ENCODE assay signal across 8 mouse cellular contexts in the genomic region with DNA sequence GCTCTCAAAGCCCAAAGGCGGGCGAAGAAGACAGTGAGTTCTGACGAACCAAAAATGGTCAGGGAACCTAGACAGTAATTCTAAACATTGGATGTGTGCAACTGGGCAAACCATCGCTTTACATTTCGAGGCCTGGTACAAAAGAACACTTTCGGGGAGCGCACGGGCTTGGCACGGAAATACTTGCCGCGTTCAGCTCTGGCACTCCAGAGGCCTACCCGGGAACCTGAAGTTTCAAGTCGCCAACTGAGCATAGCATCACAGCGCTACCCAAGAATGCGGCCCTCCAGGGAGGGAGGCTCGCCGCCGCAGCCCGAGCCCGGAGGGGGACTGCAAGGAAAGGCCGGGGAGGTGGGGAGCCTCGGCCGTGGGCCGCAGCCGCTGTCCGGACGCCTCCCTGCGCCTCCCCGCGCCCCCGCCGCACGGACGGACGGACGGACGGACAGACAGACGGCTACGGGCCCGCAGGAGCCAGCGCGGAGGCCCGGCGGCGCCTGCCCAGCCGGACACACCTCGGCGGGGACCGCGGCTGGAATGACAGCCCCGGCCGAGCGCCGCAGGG. TPM values are rescaled to one million over a fixed set of nuclear protein-coding genes. Genes with fewer than 3 reads are reported as not detected.
A peak's percentile ranks its signal among the peaks of the same experiment; 100 is the strongest.
DNase-seq lines count a peak whose midpoint lies in the region; ATAC-seq and TF ChIP-seq lines count a peak whose summit lies in the region.

No protein-coding gene starts in this region.

- no peak for TF ChIP-seq CTCF in C2C12 (IDR thresholded peaks at IDR 0.05; ENCODE audit: control insufficient read depth, insufficient read depth, insufficient read length)
- no peak for TF ChIP-seq CTCF in kidney, adult 2 months (conservative IDR thresholded peaks at IDR 0.05; ENCODE audit: insufficient read depth, insufficient read length, low read depth, low read length)

- peak overlapping the region; percentile 64 for H3ac ChIP-seq in C2C12 (ENCODE audit: control insufficient read depth, insufficient read length, low read depth)

- peaks cover 51% of the 10 kb centered on the region for H3K79me2 ChIP-seq in C2C12 (ENCODE audit: control insufficient read depth, insufficient read depth)

- no peaks in the 10 kb centered on the region for H3K27me3 ChIP-seq in C2C12 (ENCODE audit: control insufficient read depth, insufficient read depth, insufficient read length)
- no peaks in the 10 kb centered on the region for H3K27me3 ChIP-seq in embryonic facial prominence, embryonic 12.5 days
- no peaks in the 10 kb centered on the region for H3K27me3 ChIP-seq in kidney, adult 2 months (replicated peaks; ENCODE audit: control insufficient read depth, insufficient read depth, low read length)
- no peaks in the 10 kb centered on the region for H3K27me3 ChIP-seq in midbrain, embryonic 16.5 days (ENCODE audit: control insufficient read depth, insufficient read depth, low read depth, low read length)

- peak overlapping the region; percentile 84 for H3K27ac ChIP-seq in embryonic facial prominence, embryonic 12.5 days
- H3K27ac ChIP-seq in kidney, adult 2 months (ENCODE audit: insufficient read depth, low read depth, low read length), result peak overlapping the region; percentile 95
- H3K27ac ChIP-seq in midbrain, embryonic 16.5 days (ENCODE audit: low read length), result peak overlapping the region; percentile 90

- no peaks in the 10 kb centered on the region for H3K9me3 ChIP-seq in embryonic facial prominence, embryonic 12.5 days
- H3K9me3 ChIP-seq in midbrain, embryonic 16.5 days (replicated peaks; ENCODE audit: control insufficient read depth, low read length, poor library complexity, severe bottlenecking), result no peaks in the 10 kb centered on the region

- H3K4me2 ChIP-seq in embryonic facial prominence, embryonic 12.5 days (replicated peaks), result peak overlapping the region; percentile 71
- peak overlapping the region; percentile 77 for H3K4me2 ChIP-seq in midbrain, embryonic 16.5 days (ENCODE audit: low read length)

- peaks cover 21% of the 10 kb centered on the region for H3K36me3 ChIP-seq in C2C12 (ENCODE audit: control insufficient read depth, insufficient read depth)
- H3K36me3 ChIP-seq in embryonic facial prominence, embryonic 12.5 days, result peaks cover 21% of the 10 kb centered on the region
- no peaks in the 10 kb centered on the region; the same call in none of the 2 replicates for H3K36me3 ChIP-seq in kidney, adult 2 months (ENCODE audit: control insufficient read depth, insufficient read depth, low read length)
- H3K36me3 ChIP-seq in midbrain, embryonic 16.5 days (ENCODE audit: control insufficient read depth, insufficient read depth, low read length), result peaks cover 12% of the 10 kb centered on the region

- peak overlapping the region; percentile 94 for H3K4me3 ChIP-seq in C2C12 (ENCODE audit: insufficient read depth, poor library complexity, severe bottlenecking)
- H3K4me3 ChIP-seq in embryonic facial prominence, embryonic 12.5 days, result peak overlapping the region; percentile 98
- peak overlapping the region; percentile 100 for H3K4me3 ChIP-seq in kidney, adult 2 months (ENCODE audit: insufficient read depth, low read depth, low read length)
- H3K4me3 ChIP-seq in midbrain, embryonic 16.5 days (ENCODE audit: low read depth, low read length), result peak overlapping the region; percentile 96

- peaks cover 14% of the 10 kb centered on the region for H3K4me1 ChIP-seq in embryonic facial prominence, embryonic 12.5 days
- H3K4me1 ChIP-seq in kidney, adult 2 months (ENCODE audit: control insufficient read depth, insufficient read depth, low read length), result peaks cover 2% of the 10 kb centered on the region; the same call in 1 of the 2 replicates
- peaks cover 8% of the 10 kb centered on the region for H3K4me1 ChIP-seq in midbrain, embryonic 16.5 days (ENCODE audit: control insufficient read depth, insufficient read depth, low read length)

- peak; percentile 49 for DNase-seq in adrenal gland, postnatal 25 days
- DNase-seq in heart, adult 8-10 months (ENCODE audit: low spot score), result peak; percentile 19
- DNase-seq in kidney, adult 2 months, result peak; percentile 60
- DNase-seq in liver, result peak; percentile 56
- peak; percentile 53 to 80 for DNase-seq in spleen, postnatal 4 days (ENCODE audit: low spot score in 2 of 2)

- under 1% methylated on average over 43 of the region's 54 CpGs for WGBS in embryonic facial prominence, embryonic 12.5 days
- 1% methylated on average over 54 of the region's 54 CpGs for WGBS in kidney, adult 2 months
- WGBS in midbrain, embryonic 16.5 days, result under 1% methylated on average over 54 of the region's 54 CpGs

- no peak for TF ChIP-seq POLR2A in kidney, adult 2 months (IDR thresholded peaks at IDR 0.05; ENCODE audit: low read depth, low read length)

- peaks cover 23% of the 10 kb centered on the region for H3K79me3 ChIP-seq in C2C12 (ENCODE audit: low read depth)

- peak; percentile 65; the same call in 1 of the 2 replicates for ATAC-seq in embryonic facial prominence, embryonic 12.5 days (ENCODE audit: insufficient number of reproducible peaks, insufficient read depth, low FRiP score, low TSS enrichment)
- peak; percentile 84 for ATAC-seq in midbrain, embryonic 16.5 days

- H3K9ac ChIP-seq in embryonic facial prominence, embryonic 12.5 days, result peak overlapping the region; percentile 91
- H3K9ac ChIP-seq in midbrain, embryonic 16.5 days (ENCODE audit: low read depth, low read length), result peak overlapping the region; percentile 90

TF ChIP-seq in C2C12, 6 proteins besides CTCF, POLR2A, EP300 and RAD21:
- TF ChIP-seq MYOG (IDR thresholded peaks at IDR 0.05; ENCODE audit: control insufficient read depth, extremely low read depth, insufficient read length) (no peak), FOSL1 (IDR thresholded peaks at IDR 0.05; ENCODE audit: insufficient read depth, low read length, poor library complexity, severe bottlenecking) (no peak), MYOD1 (IDR thresholded peaks at IDR 0.05; ENCODE audit: control insufficient read depth, insufficient read length, low read depth) (no peak), CEBPB (IDR thresholded peaks at IDR 0.05; ENCODE audit: low read depth) (no peak), USF1 (IDR thresholded peaks at IDR 0.05; ENCODE audit: low read depth) (no peak)

RNA-seq across cellular contexts. Expression of a gene that starts 0.6 kb away (rescaled TPM):
- 4.6 TPM for polyA plus RNA-seq in C2C12 (2012; fragmentation: generic; extraction: Trizol)
- 41.1 and 44.8 TPM in 2 replicates for total RNA-seq in adrenal gland, postnatal 25 days (2021)
- 6.2 and 6.7 TPM in 2 replicates for polyA plus RNA-seq in embryonic facial prominence, embryonic 12.5 days (2016; fragmentation: Nextera tagmentation; extraction: Ambion mirVana)
- total RNA-seq in heart, adult 8-10 months (2022), result 10 to 100 TPM; 15.4 to 19.3 (median 17.6) TPM
- polyA plus RNA-seq in kidney, adult 2 months (2012; rRNA removed), result 23.9 and 27.7 TPM in 2 replicates
- polyA plus RNA-seq in midbrain, embryonic 16.5 days (2015; fragmentation: Nextera tagmentation; extraction: Ambion mirVana), result 7.8 and 7.9 TPM in 2 replicates

RNA-seq across cellular contexts. Expression of a gene that starts 26.9 kb away (rescaled TPM):
- polyA plus RNA-seq in C2C12 (2012; fragmentation: generic; extraction: Trizol), result 17.5 TPM
- total RNA-seq in adrenal gland, postnatal 25 days (2021), result 52.6 and 56.7 TPM in 2 replicates
- 46.9 and 52.2 TPM in 2 replicates for polyA plus RNA-seq in embryonic facial prominence, embryonic 12.5 days (2016; fragmentation: Nextera tagmentation; extraction: Ambion mirVana)
- total RNA-seq in heart, adult 8-10 months (2022), result 10 to 100 TPM in 3 of 4 experiments, 1 to 10 TPM in 1; 9.5 to 11.9 (median 10.7) TPM
- 15.1 and 16.4 TPM in 2 replicates for polyA plus RNA-seq in kidney, adult 2 months (2012; rRNA removed)
- 25.4 and 25.5 TPM in 2 replicates for polyA plus RNA-seq in midbrain, embryonic 16.5 days (2015; fragmentation: Nextera tagmentation; extraction: Ambion mirVana)

Comparison
In these comparisons a context has a peak if more than half of its experiments do, and no peak if none do; other contexts are left out.
1. Peak in every context shown above with its lines: DNase-seq, ATAC-seq, H3K4me3 ChIP-seq and H3K27ac ChIP-seq.